ENCODE assay signal across 8 mouse cellular contexts in the genomic region with DNA sequence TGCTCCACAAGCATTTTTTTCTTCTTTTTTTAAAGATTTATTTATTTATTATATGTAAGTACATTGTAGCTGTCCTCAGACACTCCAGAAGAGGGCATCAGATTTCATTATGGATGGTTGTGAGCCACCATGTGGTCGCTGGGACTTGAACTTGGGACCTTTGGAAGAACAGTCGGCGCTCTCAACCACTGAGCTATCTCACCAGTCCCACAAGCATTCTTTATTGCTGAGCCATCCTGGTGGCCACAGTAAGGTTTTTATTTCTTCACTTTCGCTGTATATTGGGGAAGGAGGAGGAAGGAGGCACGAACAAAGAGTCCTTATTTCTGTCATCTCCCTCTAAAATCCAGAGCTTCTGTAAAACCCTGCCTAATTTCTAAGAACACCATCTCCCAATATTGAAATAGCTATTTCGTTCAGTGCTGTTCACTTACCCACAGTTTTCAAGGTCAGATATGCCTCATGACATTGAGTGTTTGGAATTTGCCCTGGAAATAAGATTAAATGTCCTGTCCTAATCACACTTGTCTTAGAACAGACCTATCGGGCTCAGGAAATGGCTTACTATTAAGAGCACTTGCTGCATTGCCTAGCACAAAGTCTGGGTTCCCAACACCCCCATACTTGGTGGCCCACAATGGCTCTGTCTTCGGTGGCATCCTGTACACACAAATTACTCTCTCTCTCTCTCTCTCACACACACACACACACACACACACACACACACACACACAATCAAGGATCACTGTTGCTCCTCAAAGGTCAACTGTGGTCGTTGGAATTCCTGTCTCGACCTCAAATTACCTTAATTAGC. TPM values are rescaled to one million over a fixed set of nuclear protein-coding genes. Genes with fewer than 3 reads are reported as not detected.
A peak's percentile ranks its signal among the peaks of the same experiment; 100 is the strongest.
DNase-seq lines count a peak whose midpoint lies in the region; ATAC-seq lines count a peak whose summit lies in the region.

No protein-coding gene starts in this region.

- H3K9ac ChIP-seq in neural tube, embryonic 11.5 days (ENCODE audit: low read length) = peak overlapping the region; percentile 59

- H3K4me2 ChIP-seq in neural tube, embryonic 11.5 days (ENCODE audit: low read depth) = peak overlapping the region; percentile 47

- peak; percentile 34 for DNase-seq in adrenal gland, postnatal 14 days
- DNase-seq in adrenal gland, adult 2 months = no peak
- no peak for DNase-seq in neural tube, embryonic 11.5 days (ENCODE audit: low spot score)
- DNase-seq in neural tube, embryonic 10.5 days (ENCODE audit: extremely low spot score, low spot score) = no peak
- peak; percentile 56 for DNase-seq in induced T-regulatory cell, adult 2 months (ENCODE audit: low read depth)
- peak; percentile 57 for DNase-seq in naive thymus-derived CD4-positive, alpha-beta T cell, adult 2 months (ENCODE audit: low read depth)
- DNase-seq in c-Kit-positive CD71-positive TER-119-positive erythroid progenitor cells, embryonic 14.5 days (ENCODE audit: low spot score) = no peak
- no peak for DNase-seq in left cerebral cortex, adult 11 months (ENCODE audit: low spot score)

- H3K36me3 ChIP-seq in neural tube, embryonic 11.5 days (ENCODE audit: control insufficient read depth, insufficient read depth, low read length) = peaks cover 6% of the 10 kb centered on the region; the same call in 1 of the 2 replicates

- no peaks in the 10 kb centered on the region for H3K27me3 ChIP-seq in neural tube, embryonic 11.5 days (ENCODE audit: control insufficient read depth, insufficient read depth, low read length)

- peaks cover 9% of the 10 kb centered on the region; the same call in 1 of the 2 replicates for H3K4me1 ChIP-seq in neural tube, embryonic 11.5 days (ENCODE audit: control insufficient read depth, insufficient read depth, low read length)

- peak overlapping the region; percentile 99 for H3K4me3 ChIP-seq in neural tube, embryonic 11.5 days (ENCODE audit: low read depth, low read length)

- no peak for ATAC-seq in neural tube, embryonic 11.5 days (ENCODE audit: insufficient read depth, low FRiP score, low TSS enrichment)

- no peaks in the 10 kb centered on the region for H3K9me3 ChIP-seq in neural tube, embryonic 11.5 days (ENCODE audit: control insufficient read depth, low read length)

- 0 out of 2 replicates have a peak overlapping the region, but pooled peaks have one; percentile 85 for H3K27ac ChIP-seq in neural tube, embryonic 11.5 days (ENCODE audit: low read depth, low read length)

- 63% methylated on average over 10 of the region's 10 CpGs for WGBS in neural tube, embryonic 11.5 days

RNA-seq across cellular contexts. Expression of a gene that starts 1.1 kb away (rescaled TPM):
- total RNA-seq in adrenal gland, postnatal 14 days (2021) = 394 and 402 TPM in 2 replicates
- total RNA-seq in adrenal gland, adult 2 months (2021) = 100 to 1,000 TPM; 313 to 460 TPM
- 2,634 and 2,855 TPM in 2 replicates for polyA plus RNA-seq in adrenal gland, adult 2 months (2012; rRNA removed)
- 340 and 349 TPM in 2 replicates for polyA plus RNA-seq in neural tube, embryonic 11.5 days (2014; fragmentation: Nextera tagmentation; extraction: Ambion mirVana)

RNA-seq across cellular contexts. Expression of a gene that starts 7.5 kb away (rescaled TPM):
- 215 and 225 TPM in 2 replicates for total RNA-seq in adrenal gland, postnatal 14 days (2021)
- 100 to 1,000 TPM; 231 to 336 TPM for total RNA-seq in adrenal gland, adult 2 months (2021)
- polyA plus RNA-seq in adrenal gland, adult 2 months (2012; rRNA removed) = 150 and 191 TPM in 2 replicates
- 150 and 160 TPM in 2 replicates for polyA plus RNA-seq in neural tube, embryonic 11.5 days (2014; fragmentation: Nextera tagmentation; extraction: Ambion mirVana)

RNA-seq across cellular contexts. Expression of a gene that starts 8.4 kb away (rescaled TPM):
- total RNA-seq in adrenal gland, postnatal 14 days (2021) = 81.4 and 90.5 TPM in 2 replicates
- total RNA-seq in adrenal gland, adult 2 months (2021) = 10 to 100 TPM; 85.5 to 97.8 TPM
- polyA plus RNA-seq in adrenal gland, adult 2 months (2012; rRNA removed) = 7.0 and 8.6 TPM in 2 replicates
- 64.1 and 73.0 TPM in 2 replicates for polyA plus RNA-seq in neural tube, embryonic 11.5 days (2014; fragmentation: Nextera tagmentation; extraction: Ambion mirVana)

RNA-seq across cellular contexts. Expression of a gene that starts 58.0 kb away (rescaled TPM):
- total RNA-seq in adrenal gland, postnatal 14 days (2021) = 1.1 and 8.4 TPM in 2 replicates
- total RNA-seq in adrenal gland, adult 2 months (2021) = not detected
- polyA plus RNA-seq in adrenal gland, adult 2 months (2012; rRNA removed) = 0.09 and 0.12 TPM in 2 replicates
- polyA plus RNA-seq in neural tube, embryonic 11.5 days (2014; fragmentation: Nextera tagmentation; extraction: Ambion mirVana) = 13.8 and 15.7 TPM in 2 replicates

Comparison
In these comparisons a context has a peak if more than half of its experiments do, and no peak if none do; other contexts are left out.
1. DNase-seq: peak in adrenal gland, postnatal 14 days (single experiment), induced T-regulatory cell, adult 2 months (single experiment) and naive thymus-derived CD4-positive, alpha-beta T cell, adult 2 months (single experiment); none in adrenal gland, adult 2 months (single experiment), neural tube, embryonic 11.5 days (single experiment), neural tube, embryonic 10.5 days (single experiment), c-Kit-positive CD71-positive TER-119-positive erythroid progenitor cells, embryonic 14.5 days (single experiment) and left cerebral cortex, adult 11 months (single experiment).